Mouse (Mus musculus) left cerebral cortex, postnatal 14 days (tissue): ENCODE results near the gene Pgr15l. TPM values are rescaled to one million over a fixed set of nuclear protein-coding genes. Genes with fewer than 3 reads are reported as not detected.

ENCODE experiments used
- DNase-seq, 2 experiments: peaks; one replicate each; pipeline ENCODE4 v3.0.0; 2021 to 2022; ENCODE audit warnings: low spot score in 2 of 2, mixed read lengths in 1 of 2
- intact Hi-C: fragments of 180-260 bp; cut with DNase I; formaldehyde crosslinking; loops from one replicate; pipeline ENCODE4 v1.15.1; 2025
- long read RNA-seq, 2 experiments: library from polyadenylated mRNA; stranded (forward); transcript quantifications; one replicate each; pipeline ENCODE4 v2.0.0; 2021
- total RNA-seq, 2 experiments: library from RNA; stranded (reverse); gene quantifications; 2 replicates each; pipeline ENCODE4 v1.2.3; 2021

Gene Pgr15l
- total RNA-seq, result under 1 TPM; 0.11 to 0.51 TPM
- long read RNA-seq, experiment 1, result 0 reads
- long read RNA-seq, experiment 2, result 0 reads

- no peak for DNase-seq
- intact Hi-C loops, result no loop called here
These were observed at the start of gene Pgr15l for GRCm38 (mm10) chrX:97072369-97072768. Gene Pgr15l, plus strand, starts transcription at chrX:97072596.

- no peak for DNase-seq
- intact Hi-C loops, result no loop called here
These were observed 44.9 kb upstream of the Pgr15l start for GRCm38 (mm10) chrX:97027540-97027939.

- intact Hi-C loops, result no loop called here
- peak; percentile 8 to 21 for DNase-seq
These were observed 2.6 kb upstream of the Pgr15l start for GRCm38 (mm10) chrX:97069816-97070215.
